Mouse (Mus musculus): ENCODE results near the gene Nt5dc2. TPM values are rescaled to one million over a fixed set of nuclear protein-coding genes. Genes with fewer than 3 reads are reported as not detected.

Gene Nt5dc2
- polyA plus RNA-seq, 1 experiment = 322 TPM

GRCm38 (mm10) chr14:31138897-31139429, 8.1 kb downstream of the Nt5dc2 start:
- Histone ChIP-seq H3K79me3 (ENCODE audit: low read depth) (no peaks in the 10 kb centered on the region), H3K79me2 (ENCODE audit: control insufficient read depth, insufficient read depth) (no peaks in the 10 kb centered on the region), H3ac (ENCODE audit: control insufficient read depth, insufficient read length, low read depth) (no peak overlapping the region), H3K27me3 (ENCODE audit: control insufficient read depth, insufficient read depth, insufficient read length) (no peaks in the 10 kb centered on the region), H3K4me3 (ENCODE audit: insufficient read depth, poor library complexity, severe bottlenecking) (no peak overlapping the region), H3K36me3 (ENCODE audit: control insufficient read depth, insufficient read depth) (peaks cover 19% of the 10 kb centered on the region)
- TF ChIP-seq USF1 (IDR thresholded peaks at IDR 0.05; ENCODE audit: low read depth) = no peak
- no peak for TF ChIP-seq CEBPB (IDR thresholded peaks at IDR 0.05; ENCODE audit: low read depth)
- no peak for TF ChIP-seq CTCF (IDR thresholded peaks at IDR 0.05; ENCODE audit: control insufficient read depth, insufficient read depth, insufficient read length)
- TF ChIP-seq MYOG (IDR thresholded peaks at IDR 0.05; ENCODE audit: control insufficient read depth, extremely low read depth, insufficient read length) = no peak
- no peak for TF ChIP-seq FOSL1 (IDR thresholded peaks at IDR 0.05; ENCODE audit: insufficient read depth, low read length, poor library complexity, severe bottlenecking)
- TF ChIP-seq MYOD1 (IDR thresholded peaks at IDR 0.05; ENCODE audit: control insufficient read depth, insufficient read length, low read depth) = no peak
- TF ChIP-seq MAX (IDR thresholded peaks at IDR 0.05) = no peak

- Histone ChIP-seq H3K36me3 (ENCODE audit: control insufficient read depth, insufficient read depth) (peaks cover 19% of the 10 kb centered on the region), H3K79me2 (ENCODE audit: control insufficient read depth, insufficient read depth) (no peaks in the 10 kb centered on the region), H3K4me3 (ENCODE audit: insufficient read depth, poor library complexity, severe bottlenecking) (no peak overlapping the region), H3K79me3 (ENCODE audit: low read depth) (no peaks in the 10 kb centered on the region), H3K27me3 (ENCODE audit: control insufficient read depth, insufficient read depth, insufficient read length) (peaks cover under 1% of the 10 kb centered on the region), H3ac (ENCODE audit: control insufficient read depth, insufficient read length, low read depth) (no peak overlapping the region)
- TF ChIP-seq CTCF (IDR thresholded peaks at IDR 0.05; ENCODE audit: control insufficient read depth, insufficient read depth, insufficient read length) = no peak
Observed at GRCm38 (mm10) chr14:31139666-31140065, 8.8 kb downstream of the Nt5dc2 start.

GRCm38 (mm10) chr14:31140141-31140540, 9.3 kb downstream of the Nt5dc2 start:
- H3K27me3 ChIP-seq (ENCODE audit: control insufficient read depth, insufficient read depth, insufficient read length) = peaks cover 5% of the 10 kb centered on the region
- H3ac ChIP-seq (ENCODE audit: control insufficient read depth, insufficient read length, low read depth) = no peak overlapping the region
- TF ChIP-seq CTCF (IDR thresholded peaks at IDR 0.05; ENCODE audit: control insufficient read depth, insufficient read depth, insufficient read length) = no peak
- no peak for TF ChIP-seq MYOG (IDR thresholded peaks at IDR 0.05; ENCODE audit: control insufficient read depth, extremely low read depth, insufficient read length)
- TF ChIP-seq MAX (IDR thresholded peaks at IDR 0.05) = no peak
- TF ChIP-seq FOSL1 (IDR thresholded peaks at IDR 0.05; ENCODE audit: insufficient read depth, low read length, poor library complexity, severe bottlenecking) = no peak
- TF ChIP-seq CEBPB (IDR thresholded peaks at IDR 0.05; ENCODE audit: low read depth) = no peak
- TF ChIP-seq USF1 (IDR thresholded peaks at IDR 0.05; ENCODE audit: low read depth) = no peak
- TF ChIP-seq MYOD1 (IDR thresholded peaks at IDR 0.05; ENCODE audit: control insufficient read depth, insufficient read length, low read depth) = no peak
- peaks cover 19% of the 10 kb centered on the region for H3K36me3 ChIP-seq (ENCODE audit: control insufficient read depth, insufficient read depth)
- no peaks in the 10 kb centered on the region for H3K79me2 ChIP-seq (ENCODE audit: control insufficient read depth, insufficient read depth)
- no peaks in the 10 kb centered on the region for H3K79me3 ChIP-seq (ENCODE audit: low read depth)
- no peak overlapping the region for H3K4me3 ChIP-seq (ENCODE audit: insufficient read depth, poor library complexity, severe bottlenecking)

- H3ac ChIP-seq (ENCODE audit: control insufficient read depth, insufficient read length, low read depth) = no peak overlapping the region
Observed at GRCm38 (mm10) chr14:31141011-31141410, 10.2 kb downstream of the Nt5dc2 start.

GRCm38 (mm10) chr14:31145694-31146093, 14.8 kb downstream of the Nt5dc2 start:
- H3K79me3 ChIP-seq (ENCODE audit: low read depth) = no peaks in the 10 kb centered on the region
- peaks cover 44% of the 10 kb centered on the region for H3K27me3 ChIP-seq (ENCODE audit: control insufficient read depth, insufficient read depth, insufficient read length)
- H3K79me2 ChIP-seq (ENCODE audit: control insufficient read depth, insufficient read depth) = no peaks in the 10 kb centered on the region
- no peak overlapping the region for H3K4me3 ChIP-seq (ENCODE audit: insufficient read depth, poor library complexity, severe bottlenecking)
- TF ChIP-seq CTCF (IDR thresholded peaks at IDR 0.05; ENCODE audit: control insufficient read depth, insufficient read depth, insufficient read length) = no peak
- TF ChIP-seq MAX (IDR thresholded peaks at IDR 0.05) = no peak
- no peak for TF ChIP-seq USF1 (IDR thresholded peaks at IDR 0.05; ENCODE audit: low read depth)
- no peak for TF ChIP-seq MYOG (IDR thresholded peaks at IDR 0.05; ENCODE audit: control insufficient read depth, extremely low read depth, insufficient read length)
- no peak for TF ChIP-seq MYOD1 (IDR thresholded peaks at IDR 0.05; ENCODE audit: control insufficient read depth, insufficient read length, low read depth)
- no peak for TF ChIP-seq FOSL1 (IDR thresholded peaks at IDR 0.05; ENCODE audit: insufficient read depth, low read length, poor library complexity, severe bottlenecking)
- TF ChIP-seq CEBPB (IDR thresholded peaks at IDR 0.05; ENCODE audit: low read depth) = no peak
- H3ac ChIP-seq (ENCODE audit: control insufficient read depth, insufficient read length, low read depth) = no peak overlapping the region
- H3K36me3 ChIP-seq (ENCODE audit: control insufficient read depth, insufficient read depth) = no peaks in the 10 kb centered on the region

More at GRCm38 (mm10) chr14:31141011-31141410, 10.2 kb downstream of the Nt5dc2 start:
- TF ChIP-seq CTCF (IDR thresholded peaks at IDR 0.05; ENCODE audit: control insufficient read depth, insufficient read depth, insufficient read length) = no peak
- no peak for TF ChIP-seq MYOG (IDR thresholded peaks at IDR 0.05; ENCODE audit: control insufficient read depth, extremely low read depth, insufficient read length)
- TF ChIP-seq USF1 (IDR thresholded peaks at IDR 0.05; ENCODE audit: low read depth) = no peak
- no peak for TF ChIP-seq CEBPB (IDR thresholded peaks at IDR 0.05; ENCODE audit: low read depth)
- TF ChIP-seq MAX (IDR thresholded peaks at IDR 0.05) = no peak
- TF ChIP-seq MYOD1 (IDR thresholded peaks at IDR 0.05; ENCODE audit: control insufficient read depth, insufficient read length, low read depth) = no peak
- TF ChIP-seq FOSL1 (IDR thresholded peaks at IDR 0.05; ENCODE audit: insufficient read depth, low read length, poor library complexity, severe bottlenecking) = no peak
- Histone ChIP-seq H3K4me3 (ENCODE audit: insufficient read depth, poor library complexity, severe bottlenecking) (no peak overlapping the region), H3K79me2 (ENCODE audit: control insufficient read depth, insufficient read depth) (no peaks in the 10 kb centered on the region), H3K36me3 (ENCODE audit: control insufficient read depth, insufficient read depth) (peaks cover 10% of the 10 kb centered on the region), H3K79me3 (ENCODE audit: low read depth) (no peaks in the 10 kb centered on the region), H3K27me3 (ENCODE audit: control insufficient read depth, insufficient read depth, insufficient read length) (peaks cover 5% of the 10 kb centered on the region)

Measured in C2C12 (cell line).